Mouse (Mus musculus) forebrain, embryonic 16.5 days (tissue): Measurements from ENCODE around the gene Ubox5. TPM values are rescaled to one million over a fixed set of nuclear protein-coding genes. Genes with fewer than 3 reads are reported as not detected.

Experiments
- ATAC-seq: fragments of 200-750 bp; cut with Nextera tagmentation; 2 replicates; pipeline ENCODE4 v1.8.0; 2017; ENCODE audit warnings: mild to moderate bottlenecking, moderate library complexity
- H3K27ac ChIP-seq: fragments of 300-500 bp; sonication (generic); 2 replicates; pipeline ENCODE4 v1.5.1; 2014; ENCODE audit warnings: low read length, control low read depth
- H3K27me3 ChIP-seq: fragments of 300-500 bp; sonication (generic); replicated peaks from 2 replicates; pipeline ENCODE4 v1.6.1; 2014; ENCODE audit warnings: low read length; ENCODE audit not compliant: control insufficient read depth, insufficient read depth
- H3K36me3 ChIP-seq: fragments of 300-500 bp; sonication (generic); 2 replicates; pipeline ENCODE4 v1.6.1; 2014; ENCODE audit not compliant: control insufficient read depth, insufficient read depth
- H3K4me1 ChIP-seq: fragments of 300-500 bp; sonication (generic); replicated peaks from 2 replicates; pipeline ENCODE4 v1.6.1; 2014; ENCODE audit warnings: low read length; ENCODE audit not compliant: control insufficient read depth, insufficient read depth
- H3K4me2 ChIP-seq: fragments of 300-500 bp; sonication (generic); 2 replicates; pipeline ENCODE4 v1.6.1; 2014; ENCODE audit warnings: mild to moderate bottlenecking, low read length, control low read depth
- H3K4me3 ChIP-seq: fragments of 300-500 bp; sonication (generic); replicated peaks from 2 replicates; pipeline ENCODE4 v1.5.1; 2014; ENCODE audit warnings: mild to moderate bottlenecking, low read length, control low read depth
- H3K9ac ChIP-seq: fragments of 300-500 bp; sonication (generic); replicated peaks from 2 replicates; pipeline ENCODE4 v1.6.1; 2014; ENCODE audit warnings: low read depth, low read length, control low read depth
- H3K9me3 ChIP-seq: fragments of 300-500 bp; sonication (generic); 2 replicates; pipeline ENCODE4 v1.6.1; 2016; ENCODE audit warnings: low read length; ENCODE audit not compliant: control insufficient read depth
- WGBS: fragments of 180-500 bp; shearing (Covaris S2); extraction: QIAGEN DNeasy Blood & Tissue Kit; methylation state at CpG from one replicate; pipeline ENCODE4 v1.1.7; 2014; 5-methylcytosine and 5-hydroxymethylcytosine counted together
- polyA plus RNA-seq: library from polyadenylated mRNA; unstranded; fragments of >200 nt; fragmentation: Nextera tagmentation; extraction: Ambion mirVana; gene quantifications from 2 replicates; pipeline ENCODE4 v1.2.1, GENCODE M21; 2015

Ubox5 gene
- polyA plus RNA-seq, 1 experiment from 2014 or later, result 14.7 TPM

- Histone ChIP-seq H3K36me3 (peaks cover 15% of the 10 kb centered on the region), H3K27me3 (no peaks in the 10 kb centered on the region), H3K4me1 (no peaks in the 10 kb centered on the region), H3K4me3 (no peak overlapping the region), H3K27ac (no peak overlapping the region), H3K9ac (no peak overlapping the region), H3K4me2 (no peak overlapping the region), H3K9me3 (no peaks in the 10 kb centered on the region)
- ATAC-seq, result no peak
- whole genome bisulfite sequencing, result 85% methylated on average over 7 of the region's 7 CpGs
Measured at GRCm38 (mm10) chr2:130618972-130619371, 10.9 kb downstream of the Ubox5 start.

GRCm38 (mm10) chr2:130613091-130613490 lies 16.7 kb downstream of the Ubox5 start:
- Histone ChIP-seq H3K36me3 (peaks cover 7% of the 10 kb centered on the region), H3K27ac (no peak overlapping the region), H3K4me3 (no peak overlapping the region), H3K4me2 (no peak overlapping the region), H3K27me3 (no peaks in the 10 kb centered on the region), H3K4me1 (no peaks in the 10 kb centered on the region), H3K9ac (no peak overlapping the region), H3K9me3 (no peaks in the 10 kb centered on the region)
- WGBS, result 60% methylated on average over 3 of the region's 3 CpGs
- no peak for ATAC-seq

- no peak overlapping the region for H3K4me2 ChIP-seq
- no peaks in the 10 kb centered on the region for H3K4me1 ChIP-seq
- no peak overlapping the region for H3K4me3 ChIP-seq
- H3K36me3 ChIP-seq, result peaks cover 16% of the 10 kb centered on the region
- no peaks in the 10 kb centered on the region for H3K27me3 ChIP-seq
- no peak overlapping the region for H3K27ac ChIP-seq
- H3K9me3 ChIP-seq, result no peaks in the 10 kb centered on the region
- no peak for ATAC-seq
- H3K9ac ChIP-seq, result no peak overlapping the region
- 85% methylated on average over 4 of the region's 4 CpGs for WGBS
Measured at GRCm38 (mm10) chr2:130602195-130602594, 27.6 kb downstream of the Ubox5 start.

GRCm38 (mm10) chr2:130598399-130598798 lies 31.4 kb downstream of the Ubox5 start:
- Histone ChIP-seq H3K36me3 (peaks cover 9% of the 10 kb centered on the region), H3K4me2 (no peak overlapping the region), H3K4me1 (no peaks in the 10 kb centered on the region), H3K9ac (no peak overlapping the region), H3K27ac (no peak overlapping the region), H3K4me3 (no peak overlapping the region), H3K9me3 (no peaks in the 10 kb centered on the region), H3K27me3 (no peaks in the 10 kb centered on the region)
- ATAC-seq, result no peak
- 77% methylated on average over 3 of the region's 3 CpGs for WGBS

- peak; percentile 74; the same call in 1 of the 2 replicates for ATAC-seq
- 20% methylated on average over 1 of the region's 1 CpGs for WGBS
Measured at GRCm38 (mm10) chr2:130597601-130598010, 32.2 kb downstream of the Ubox5 start.

GRCm38 (mm10) chr2:130595596-130595995 lies 34.2 kb downstream of the Ubox5 start:
- H3K36me3 ChIP-seq, result peaks cover 12% of the 10 kb centered on the region

More at GRCm38 (mm10) chr2:130597601-130598010, 32.2 kb downstream of the Ubox5 start:
- H3K4me2 ChIP-seq, result no peak overlapping the region
- H3K27me3 ChIP-seq, result no peaks in the 10 kb centered on the region
- no peak overlapping the region for H3K9ac ChIP-seq
- no peaks in the 10 kb centered on the region for H3K9me3 ChIP-seq
- peaks cover 8% of the 10 kb centered on the region for H3K36me3 ChIP-seq
- no peaks in the 10 kb centered on the region for H3K4me1 ChIP-seq
- H3K4me3 ChIP-seq, result no peak overlapping the region
- no peak overlapping the region for H3K27ac ChIP-seq

GRCm38 (mm10) chr2:130591016-130591415 lies 38.8 kb downstream of the Ubox5 start:
- ATAC-seq, result no peak
- Histone ChIP-seq H3K9ac (no peak overlapping the region), H3K9me3 (no peaks in the 10 kb centered on the region), H3K4me1 (no peaks in the 10 kb centered on the region), H3K4me2 (no peak overlapping the region), H3K4me3 (no peak overlapping the region), H3K27me3 (no peaks in the 10 kb centered on the region), H3K27ac (no peak overlapping the region), H3K36me3 (peaks cover 5% of the 10 kb centered on the region)
- WGBS, result 92% methylated on average over 2 of the region's 2 CpGs

More at GRCm38 (mm10) chr2:130595596-130595995, 34.2 kb downstream of the Ubox5 start:
- Histone ChIP-seq H3K27ac (no peak overlapping the region), H3K9me3 (no peaks in the 10 kb centered on the region), H3K27me3 (no peaks in the 10 kb centered on the region), H3K9ac (no peak overlapping the region), H3K4me1 (no peaks in the 10 kb centered on the region), H3K4me3 (no peak overlapping the region), H3K4me2 (no peak overlapping the region)
- no peak for ATAC-seq
- WGBS, result 90% methylated on average over 1 of the region's 1 CpGs

GRCm38 (mm10) chr2:130589761-130590160 lies 40.1 kb downstream of the Ubox5 start:
- Histone ChIP-seq H3K4me2 (no peak overlapping the region), H3K27me3 (no peaks in the 10 kb centered on the region), H3K9ac (no peak overlapping the region), H3K36me3 (peaks cover 5% of the 10 kb centered on the region; the same call in 1 of the 2 replicates), H3K4me3 (no peak overlapping the region), H3K4me1 (no peaks in the 10 kb centered on the region), H3K27ac (no peak overlapping the region), H3K9me3 (no peaks in the 10 kb centered on the region)
- WGBS, result 91% methylated on average over 2 of the region's 2 CpGs
- no peak for ATAC-seq

- H3K4me1 ChIP-seq, result no peaks in the 10 kb centered on the region
Measured at GRCm38 (mm10) chr2:130589157-130589556, 40.7 kb downstream of the Ubox5 start.

GRCm38 (mm10) chr2:130588373-130588772 lies 41.5 kb downstream of the Ubox5 start:
- Histone ChIP-seq H3K9ac (no peak overlapping the region), H3K27me3 (peaks cover 2% of the 10 kb centered on the region; the same call in 1 of the 2 replicates), H3K27ac (no peak overlapping the region), H3K9me3 (no peaks in the 10 kb centered on the region), H3K4me2 (no peak overlapping the region), H3K36me3 (peaks cover 5% of the 10 kb centered on the region; the same call in 1 of the 2 replicates), H3K4me1 (no peaks in the 10 kb centered on the region), H3K4me3 (no peak overlapping the region)
- no peak for ATAC-seq
- 89% methylated on average over 2 of the region's 2 CpGs for WGBS

More at GRCm38 (mm10) chr2:130589157-130589556, 40.7 kb downstream of the Ubox5 start:
- no peak for ATAC-seq
- no peak overlapping the region for H3K9ac ChIP-seq
- H3K4me3 ChIP-seq, result no peak overlapping the region
- no peaks in the 10 kb centered on the region for H3K27me3 ChIP-seq
- H3K36me3 ChIP-seq, result peaks cover 5% of the 10 kb centered on the region; the same call in 1 of the 2 replicates
- H3K9me3 ChIP-seq, result no peaks in the 10 kb centered on the region
- WGBS, result 48% methylated on average over 4 of the region's 4 CpGs
- no peak overlapping the region for H3K4me2 ChIP-seq
- no peak overlapping the region for H3K27ac ChIP-seq
